Mouse (Mus musculus) thymus, postnatal 36 days (tissue): ENCODE measurements around the gene Try10.
"Not testable (repeated sequence)": the region's sequence is repeated elsewhere in the genome, so short reads cannot be mapped to it uniquely, and the experiment has no call there.

Source experiments
- DNase-seq, 2 experiments: peaks; one replicate each; pipeline ENCODE4 v3.0.0; 2022; ENCODE audit warnings: mixed read lengths in 2 of 2

Try10 gene

GRCm38 (mm10) chr6:41353932-41354331, at the start of gene Try10:
Gene Try10, plus strand, starts transcription at chr6:41354105.
- no peak for DNase-seq

- DNase-seq: not testable (repeated sequence)
These were observed 37.2 kb upstream of the Try10 start, which contains the start of gene Try5 for GRCm38 (mm10) chr6:41316741-41317140. Gene Try5, minus strand, starts transcription at chr6:41316841.

- not testable (repeated sequence) for DNase-seq
These were observed 19.9 kb downstream of the Try10 start for GRCm38 (mm10) chr6:41373772-41374171.

GRCm38 (mm10) chr6:41377578-41377977, 23.7 kb downstream of the Try10 start, which contains the start of gene Prss3:
Gene Prss3, minus strand, starts transcription at chr6:41377678.
- DNase-seq: not testable (repeated sequence)

GRCm38 (mm10) chr6:41386781-41387180, 32.9 kb downstream of the Try10 start:
- DNase-seq: no peak

GRCm38 (mm10) chr6:41391640-41392039, 37.7 kb downstream of the Try10 start:
- not testable (repeated sequence) for DNase-seq

GRCm38 (mm10) chr6:41392056-41392455, 38.2 kb downstream of the Try10 start, which contains the start of gene Gm5771:
Gene Gm5771, plus strand, starts transcription at chr6:41392356.
- not testable (repeated sequence) for DNase-seq
